Mouse (Mus musculus) cerebral cortex, adult 2 months (tissue): Measurements from ENCODE around the gene Abcc4.

ENCODE experiments used
- WGBS: fragments of 180-500 bp; shearing (Covaris S2); methylation state at CpG from one replicate; pipeline ENCODE4 v1.1.7; 2018; 5-methylcytosine and 5-hydroxymethylcytosine counted together

Gene Abcc4

GRCm38 (mm10) chr14:118491708-118492107, 214.3 kb downstream of the Abcc4 start:
- 73% methylated on average over 6 of the region's 6 CpGs for WGBS

- WGBS = 53% methylated on average over 13 of the region's 13 CpGs
Observed at GRCm38 (mm10) chr14:118491300-118491699, 214.7 kb downstream of the Abcc4 start.

- 85% methylated on average over 7 of the region's 7 CpGs for WGBS
Observed at GRCm38 (mm10) chr14:118490525-118490924, 215.5 kb downstream of the Abcc4 start.

GRCm38 (mm10) chr14:118486349-118486748, 219.7 kb downstream of the Abcc4 start:
- 85% methylated on average over 11 of the region's 11 CpGs for WGBS

- WGBS = 96% methylated on average over 6 of the region's 6 CpGs
Observed at GRCm38 (mm10) chr14:118485646-118486045, 220.4 kb downstream of the Abcc4 start.

- 94% methylated on average over 5 of the region's 5 CpGs for WGBS
Observed at GRCm38 (mm10) chr14:118482320-118482719, 223.7 kb downstream of the Abcc4 start.

GRCm38 (mm10) chr14:118481779-118482178, 224.2 kb downstream of the Abcc4 start:
- WGBS = 88% methylated on average over 5 of the region's 5 CpGs

GRCm38 (mm10) chr14:118476329-118476728, 229.7 kb downstream of the Abcc4 start:
- 86% methylated on average over 3 of the region's 3 CpGs for WGBS

GRCm38 (mm10) chr14:118475100-118475454, 230.9 kb downstream of the Abcc4 start:
- 70% methylated on average over 7 of the region's 7 CpGs for WGBS

GRCm38 (mm10) chr14:118474226-118475099, 231.6 kb downstream of the Abcc4 start:
- WGBS = 17% methylated on average over 26 of the region's 26 CpGs

- WGBS = 0% methylated on average over 37 of the region's 37 CpGs
Observed at GRCm38 (mm10) chr14:118473831-118474193, 232.2 kb downstream of the Abcc4 start.

GRCm38 (mm10) chr14:118473188-118473830, 232.7 kb downstream of the Abcc4 start:
- WGBS = 16% methylated on average over 20 of the region's 20 CpGs

- WGBS = 84% methylated on average over 2 of the region's 2 CpGs
Observed at GRCm38 (mm10) chr14:118465331-118465730, 240.7 kb downstream of the Abcc4 start.

- WGBS = 99% methylated on average over 3 of the region's 3 CpGs
Observed at GRCm38 (mm10) chr14:118464401-118464800, 241.6 kb downstream of the Abcc4 start.

GRCm38 (mm10) chr14:118452572-118452971, 253.4 kb downstream of the Abcc4 start:
- WGBS = 49% methylated on average over 4 of the region's 4 CpGs

- 87% methylated on average over 8 of the region's 8 CpGs for WGBS
Observed at GRCm38 (mm10) chr14:118440155-118440554, 265.9 kb downstream of the Abcc4 start.

- 5% methylated on average over 36 of the region's 36 CpGs for WGBS
Observed at GRCm38 (mm10) chr14:118437156-118437931, 268.7 kb downstream of the Abcc4 start.

GRCm38 (mm10) chr14:118436791-118437155, 269.2 kb downstream of the Abcc4 start:
- under 1% methylated on average over 31 of the region's 31 CpGs for WGBS

- 33% methylated on average over 12 of the region's 12 CpGs for WGBS
Observed at GRCm38 (mm10) chr14:118435676-118436330, 270.2 kb downstream of the Abcc4 start.

- 84% methylated on average over 4 of the region's 4 CpGs for WGBS
Observed at GRCm38 (mm10) chr14:118434842-118435241, 271.2 kb downstream of the Abcc4 start.

- 74% methylated on average over 6 of the region's 6 CpGs for WGBS
Observed at GRCm38 (mm10) chr14:118433848-118434247, 272.2 kb downstream of the Abcc4 start.
